ENCODE assay signal across 13 mouse cellular contexts in the genomic region with DNA sequence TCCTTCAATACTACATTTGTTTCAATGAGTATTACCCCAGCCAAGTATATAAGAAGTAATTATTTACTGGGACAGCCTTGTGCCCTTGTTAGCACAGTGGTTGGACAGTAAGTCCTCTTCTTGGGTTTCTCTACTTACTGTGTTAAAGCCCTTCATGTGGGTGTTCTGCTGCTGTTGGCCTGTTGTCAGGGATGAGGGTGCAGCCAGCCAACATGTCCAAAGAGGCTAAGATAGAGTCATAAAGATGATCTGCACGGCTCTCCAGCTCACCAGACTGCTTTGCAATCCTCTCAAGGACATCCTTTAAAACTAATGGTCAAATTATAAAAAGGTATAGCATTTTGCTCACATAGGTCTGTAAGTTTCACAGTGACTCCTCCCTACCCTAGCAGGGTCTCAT. TPM values are rescaled to one million over a fixed set of nuclear protein-coding genes. Genes with fewer than 3 reads are reported as not detected.
DNase-seq lines count a peak whose midpoint lies in the region; ATAC-seq and TF ChIP-seq lines count a peak whose summit lies in the region.
"Had no signal": no experiment of that assay in that cellular context is flagged by ENCODE, and none has a peak within 500 bp of the region (broad histone marks: within the 10 kb centered on the region; RNA-seq: fewer than 3 reads in every experiment).

No protein-coding gene starts in this region.

- no peak overlapping the region for H3K4me2 ChIP-seq in limb, embryonic 15.5 days
- H3K4me2 ChIP-seq in liver, embryonic 16.5 days (ENCODE audit: low read depth, low read length) = no peak overlapping the region

- H3K36me3 ChIP-seq in limb, embryonic 15.5 days = peaks cover 84% of the 10 kb centered on the region
- H3K36me3 ChIP-seq in limb, embryonic 10.5 days = peaks cover 97% of the 10 kb centered on the region
- H3K36me3 ChIP-seq in liver, embryonic 16.5 days (ENCODE audit: control insufficient read depth, insufficient read depth) = peaks cover 19% of the 10 kb centered on the region

- no peak overlapping the region for H3K9ac ChIP-seq in limb, embryonic 15.5 days
- H3K9ac ChIP-seq in liver, embryonic 16.5 days (ENCODE audit: low read depth, low read length) = no peak overlapping the region

- intact Hi-C loops in gastrocnemius, adult 2 months (cut with DNase I) = no loop called here

- H3K4me3 ChIP-seq in gastrocnemius, adult 2 months = no peak overlapping the region
- H3K4me3 ChIP-seq in limb, embryonic 15.5 days = no peak overlapping the region
- H3K4me3 ChIP-seq in limb, embryonic 10.5 days = no peak overlapping the region
- H3K4me3 ChIP-seq in liver, embryonic 16.5 days (ENCODE audit: low read depth, low read length) = no peak overlapping the region
- H3K4me3 ChIP-seq: erythroblast, embryonic 14.5 days had no signal

- H3K27ac ChIP-seq in gastrocnemius, adult 2 months = peak overlapping the region; percentile 84
- peak overlapping the region; percentile 51; the same call in 1 of the 2 replicates for H3K27ac ChIP-seq in limb, embryonic 15.5 days
- H3K27ac ChIP-seq in limb, embryonic 10.5 days = no peak overlapping the region
- 0 out of 2 replicates have a peak overlapping the region, but pooled peaks have one; percentile 20 for H3K27ac ChIP-seq in liver, embryonic 16.5 days (ENCODE audit: low read length)

- no peak for ATAC-seq in limb, embryonic 15.5 days (ENCODE audit: insufficient number of reproducible peaks, low FRiP score, low TSS enrichment, low read depth)
- ATAC-seq in liver, embryonic 16.5 days (ENCODE audit: low read depth) = no peak
- ATAC-seq in granulocyte monocyte progenitor cell, adult 5-6 weeks (replicated peaks; ENCODE audit: poor library complexity, severe bottlenecking) = no peak
- ATAC-seq: inflammation-experienced regulatory T-cells, adult 6 months had no signal

- WGBS in limb, embryonic 15.5 days = 79% methylated on average over 1 of the region's 1 CpGs
- 94% methylated on average over 1 of the region's 1 CpGs for WGBS in limb, embryonic 10.5 days
- WGBS in liver, embryonic 16.5 days (ENCODE audit: insufficient replicate concordance) = 52% methylated on average over 1 of the region's 1 CpGs

- no peaks in the 10 kb centered on the region for H3K27me3 ChIP-seq in limb, embryonic 15.5 days
- H3K27me3 ChIP-seq in limb, embryonic 10.5 days (ENCODE audit: low read depth, poor library complexity, severe bottlenecking) = no peaks in the 10 kb centered on the region
- no peaks in the 10 kb centered on the region for H3K27me3 ChIP-seq in liver, embryonic 16.5 days (ENCODE audit: control insufficient read depth, insufficient read depth, low read depth, low read length)

- DNase-seq in gastrocnemius, adult 2 months = peak; percentile 54
- DNase-seq in gastrocnemius, adult 8-10 months (ENCODE audit: low spot score in 2 of 2) = no peak
- DNase-seq in limb, embryonic 10.5 days (ENCODE audit: low spot score) = no peak
- DNase-seq in ZHBTc4 (ENCODE audit: low read depth, low spot score) = peak; percentile 30
- no peak for DNase-seq in right cerebral cortex, postnatal 4 days
- DNase-seq: cerebellum, postnatal 36 days; gastrocnemius, postnatal 14 days; layer of hippocampus, adult 9-11 months had no signal

- no peak for TF ChIP-seq CTCF in gastrocnemius, adult 2 months (IDR thresholded peaks at IDR 0.05)

- no peaks in the 10 kb centered on the region for H3K9me3 ChIP-seq in limb, embryonic 15.5 days
- H3K9me3 ChIP-seq in limb, embryonic 10.5 days (replicated peaks) = no peaks in the 10 kb centered on the region
- no peaks in the 10 kb centered on the region for H3K9me3 ChIP-seq in liver, embryonic 16.5 days (replicated peaks; ENCODE audit: control insufficient read depth, low read length)

- no peaks in the 10 kb centered on the region; the same call in 1 of the 2 replicates for H3K4me1 ChIP-seq in limb, embryonic 15.5 days
- no peaks in the 10 kb centered on the region for H3K4me1 ChIP-seq in limb, embryonic 10.5 days
- peaks cover 17% of the 10 kb centered on the region for H3K4me1 ChIP-seq in liver, embryonic 16.5 days (ENCODE audit: control insufficient read depth, low read depth, low read length)

RNA-seq across cellular contexts. Expression of a gene that starts 18.9 kb away (rescaled TPM):
- total RNA-seq in gastrocnemius, adult 2 months (2021) = 10 to 100 TPM; 30.8 to 36.1 TPM
- 10 to 100 TPM; 32.7 to 36.1 (median 33.8) TPM for total RNA-seq in gastrocnemius, adult 8-10 months (2022)
- 27.2 and 27.3 TPM in 2 replicates for polyA plus RNA-seq in limb, embryonic 15.5 days (2015; fragmentation: Nextera tagmentation; extraction: Ambion mirVana)
- polyA plus RNA-seq in limb, embryonic 10.5 days (2016; fragmentation: Nextera tagmentation; extraction: Ambion mirVana) = 43.7 and 50.8 TPM in 2 replicates
- polyA plus RNA-seq in liver, embryonic 16.5 days (2015; fragmentation: Nextera tagmentation; extraction: Ambion mirVana) = 6.8 and 7.4 TPM in 2 replicates
- total RNA-seq in granulocyte monocyte progenitor cell, adult 5-6 weeks (2014; fragmentation: Nextera tagmentation) = 40.0 and 41.2 TPM in 2 replicates
- total RNA-seq in granulocyte monocyte progenitor cell, adult 5-6 weeks (2017) = 23.3 and 23.7 TPM in 2 replicates

RNA-seq across cellular contexts. Expression of a gene that starts 29.1 kb away (rescaled TPM):
- 10 to 100 TPM; 88.6 to 95.4 TPM for total RNA-seq in gastrocnemius, adult 2 months (2021)
- 10 to 100 TPM; 84.0 to 90.6 (median 85.6) TPM for total RNA-seq in gastrocnemius, adult 8-10 months (2022)
- 289 and 309 TPM in 2 replicates for polyA plus RNA-seq in limb, embryonic 15.5 days (2015; fragmentation: Nextera tagmentation; extraction: Ambion mirVana)
- 184 and 206 TPM in 2 replicates for polyA plus RNA-seq in limb, embryonic 10.5 days (2016; fragmentation: Nextera tagmentation; extraction: Ambion mirVana)
- polyA plus RNA-seq in liver, embryonic 16.5 days (2015; fragmentation: Nextera tagmentation; extraction: Ambion mirVana) = 93.3 and 96.9 TPM in 2 replicates
- 104 and 142 TPM in 2 replicates for total RNA-seq in granulocyte monocyte progenitor cell, adult 5-6 weeks (2014; fragmentation: Nextera tagmentation)
- 96.9 and 106 TPM in 2 replicates for total RNA-seq in granulocyte monocyte progenitor cell, adult 5-6 weeks (2017)

Comparison
In these comparisons a context has a peak if more than half of its experiments do, and no peak if none do; other contexts are left out.
1. DNase-seq: peak in gastrocnemius, adult 2 months (single experiment) and ZHBTc4 (single experiment); none in gastrocnemius, adult 8-10 months (0 of 2), limb, embryonic 10.5 days (single experiment) and right cerebral cortex, postnatal 4 days (single experiment).